Mouse (Mus musculus) ES-Bruce4 (cell line): ENCODE data around the gene Kif20b.

Experiments used
- CTCF ChIP-seq: IDR thresholded peaks from one replicate; pipeline ENCODE4 v1.8.1; 2011; ENCODE audit warnings: low read depth, low read length
- EP300 ChIP-seq: IDR thresholded peaks from 2 replicates; pipeline ENCODE4 v1.6.1; 2011; ENCODE audit warnings: low read depth, low read length; ENCODE audit not compliant: insufficient read depth
- POLR2A ChIP-seq: IDR thresholded peaks from one replicate; pipeline ENCODE4 v1.8.1; 2011; ENCODE audit warnings: low read length; ENCODE audit not compliant: insufficient read depth

GRCm38 (mm10) chr19:34984742-34985141 lies 62.6 kb downstream of the Kif20b start:
- TF ChIP-seq POLR2A (no peak), EP300 (no peak), CTCF (no peak)
